Mouse (Mus musculus): ENCODE measurements at regions not wholly inside any gene's neighbourhood (a gene's known extent, or its start where the extent isn't known, plus 50 kb on each side); places are given as distances from the start of the nearest gene placed in this dataset.
A peak's percentile ranks its signal among the peaks of the same experiment; 100 is the strongest.

- no peak overlapping the region for H3K4me2 ChIP-seq (replicated peaks; ENCODE audit: low read depth, low read length)
- 57% methylated on average over 11 of the region's 11 CpGs for WGBS
- ATAC-seq (ENCODE audit: low FRiP score, low TSS enrichment) = no peak
- H3K27ac ChIP-seq (ENCODE audit: low read depth, low read length) = no peak overlapping the region
- peaks cover 9% of the 10 kb centered on the region for H3K27me3 ChIP-seq (ENCODE audit: control insufficient read depth, insufficient read depth, low read length)
- H3K9ac ChIP-seq (ENCODE audit: low read depth, low read length) = no peak overlapping the region
- no peaks in the 10 kb centered on the region for H3K36me3 ChIP-seq (ENCODE audit: control insufficient read depth, insufficient read depth, low read length)
- no peak overlapping the region for H3K4me3 ChIP-seq (ENCODE audit: low read length)
- H3K4me1 ChIP-seq (ENCODE audit: control insufficient read depth, insufficient read depth, low read length) = 0 out of 2 replicates have a peak, but pooled peaks cover 14% of the 10 kb centered on the region
- H3K9me3 ChIP-seq (ENCODE audit: control insufficient read depth, low read length) = no peaks in the 10 kb centered on the region
Measured at GRCm38 (mm10) chr1:189985516-189986205, 63.5 kb upstream of the Smyd2 start.

GRCm38 (mm10) chr1:189978244-189978643 is 56.1 kb upstream of the Smyd2 start:
- Histone ChIP-seq H3K36me3 (ENCODE audit: control insufficient read depth, insufficient read depth, low read length) (no peaks in the 10 kb centered on the region), H3K4me2 (replicated peaks; ENCODE audit: low read depth, low read length) (no peak overlapping the region), H3K9ac (ENCODE audit: low read depth, low read length) (no peak overlapping the region), H3K4me1 (ENCODE audit: control insufficient read depth, insufficient read depth, low read length) (0 out of 2 replicates have a peak, but pooled peaks cover 10% of the 10 kb centered on the region), H3K27me3 (ENCODE audit: control insufficient read depth, insufficient read depth, low read length) (no peaks in the 10 kb centered on the region; the same call in 1 of the 2 replicates), H3K9me3 (ENCODE audit: control insufficient read depth, low read length) (no peaks in the 10 kb centered on the region), H3K27ac (ENCODE audit: low read depth, low read length) (no peak overlapping the region), H3K4me3 (ENCODE audit: low read length) (no peak overlapping the region)
- ATAC-seq (ENCODE audit: low FRiP score, low TSS enrichment) = no peak
- WGBS = 49% methylated on average over 10 of the region's 10 CpGs

GRCm38 (mm10) chr1:189975660-189976059 is 53.5 kb upstream of the Smyd2 start:
- 84% methylated on average over 9 of the region's 9 CpGs for WGBS
- H3K9ac ChIP-seq (ENCODE audit: low read depth, low read length) = no peak overlapping the region
- H3K27me3 ChIP-seq (ENCODE audit: control insufficient read depth, insufficient read depth, low read length) = no peaks in the 10 kb centered on the region; the same call in 1 of the 2 replicates
- H3K27ac ChIP-seq (ENCODE audit: low read depth, low read length) = no peak overlapping the region
- H3K4me2 ChIP-seq (replicated peaks; ENCODE audit: low read depth, low read length) = no peak overlapping the region
- H3K4me3 ChIP-seq (ENCODE audit: low read length) = no peak overlapping the region
- no peaks in the 10 kb centered on the region for H3K36me3 ChIP-seq (ENCODE audit: control insufficient read depth, insufficient read depth, low read length)
- no peak for ATAC-seq (ENCODE audit: low FRiP score, low TSS enrichment)
- no peaks in the 10 kb centered on the region for H3K9me3 ChIP-seq (ENCODE audit: control insufficient read depth, low read length)
- 0 out of 2 replicates have a peak, but pooled peaks cover 5% of the 10 kb centered on the region for H3K4me1 ChIP-seq (ENCODE audit: control insufficient read depth, insufficient read depth, low read length)

- Histone ChIP-seq H3K27me3 (ENCODE audit: control insufficient read depth, insufficient read depth, low read length) (no peaks in the 10 kb centered on the region; the same call in 1 of the 2 replicates), H3K9me3 (ENCODE audit: control insufficient read depth, low read length) (no peaks in the 10 kb centered on the region), H3K4me1 (ENCODE audit: control insufficient read depth, insufficient read depth, low read length) (0 out of 2 replicates have a peak, but pooled peaks cover 5% of the 10 kb centered on the region), H3K4me2 (replicated peaks; ENCODE audit: low read depth, low read length) (peak overlapping the region; percentile 33), H3K36me3 (ENCODE audit: control insufficient read depth, insufficient read depth, low read length) (no peaks in the 10 kb centered on the region), H3K4me3 (ENCODE audit: low read length) (no peak overlapping the region), H3K27ac (ENCODE audit: low read depth, low read length) (no peak overlapping the region), H3K9ac (ENCODE audit: low read depth, low read length) (peak overlapping the region; percentile 40; the same call in 1 of the 2 replicates)
- 11% methylated on average over 13 of the region's 13 CpGs for WGBS
- ATAC-seq (ENCODE audit: low FRiP score, low TSS enrichment) = peak; percentile 73
Measured at GRCm38 (mm10) chr1:189972790-189973406, 50.7 kb upstream of the Smyd2 start.
